Mouse (Mus musculus) spleen, adult 2 months (tissue): ENCODE data around the gene Spen.

ENCODE experiments used
- CTCF ChIP-seq: fragments of 200-500 bp; IDR thresholded peaks from 2 replicates; pipeline ENCODE4 v1.5.1; 2011; ENCODE audit warnings: mild to moderate bottlenecking, inconsistent platforms; ENCODE audit not compliant: insufficient read depth, insufficient read length, insufficient replicate concordance; ENCODE audit errors: extremely low read depth
- POLR2A ChIP-seq: fragments of 200-500 bp; IDR thresholded peaks from 2 replicates; pipeline ENCODE4 v1.6.1; 2011; ENCODE audit warnings: low read depth, low read length, inconsistent platforms

- no peak for TF ChIP-seq POLR2A
- no peak for TF ChIP-seq CTCF
Measured at GRCm38 (mm10) chr4:141525940-141526339, 12.5 kb downstream of the Spen start.
